Mouse (Mus musculus): ENCODE results near the gene Otud5. TPM values are rescaled to one million over a fixed set of nuclear protein-coding genes. Genes with fewer than 3 reads are reported as not detected.
A peak's percentile ranks its signal among the peaks of the same experiment; 100 is the strongest.
"Not testable (repeated sequence)": the region's sequence is repeated elsewhere in the genome, so short reads cannot be mapped to it uniquely, and the experiment has no call there.

Gene Otud5
- total RNA-seq (2014; fragmentation: Nextera tagmentation) (68.1 and 71.8 TPM in 2 replicates), total RNA-seq (2017) (53.3 and 53.7 TPM in 2 replicates), polyA plus RNA-seq (2012) (84.0 and 86.5 TPM in 2 replicates)

- Histone ChIP-seq H3K4me1 (ENCODE audit: insufficient read depth, low read depth, low read length) (peaks cover 35% of the 10 kb centered on the region; the same call in 1 of the 2 replicates), H3K9me3 (replicated peaks) (no peaks in the 10 kb centered on the region), H3K4me3 (ENCODE audit: low read depth, low read length) (peak within 1 kb of the TSS; percentile 78), H3K27me3 (ENCODE audit: insufficient read depth, low read length) (no peaks in the 10 kb centered on the region), H3K36me3 (replicated peaks) (peaks cover 29% of the 10 kb centered on the region)
- DNase-seq (ENCODE audit: low spot score), result peak; percentile 71
- peak; percentile 87 for ATAC-seq (ENCODE audit: extremely low read depth, insufficient number of reproducible peaks, low FRiP score, poor library complexity, severe bottlenecking)
- TF ChIP-seq CTCF (IDR thresholded peaks at IDR 0.05; ENCODE audit: low read depth, low read length) (no peak), GATA1 (IDR thresholded peaks at IDR 0.05; ENCODE audit: borderline replicate concordance, low read length) (no peak), TAL1 (conservative IDR thresholded peaks at IDR 0.05; ENCODE audit: low read depth, low read length) (no peak), GATA2 (IDR thresholded peaks at IDR 0.05; ENCODE audit: borderline replicate concordance, low read depth, low read length) (no peak), POLR2AphosphoS5 (IDR thresholded peaks at IDR 0.05; ENCODE audit: insufficient replicate concordance, low read depth, low read length) (no peak)
These were observed at the start of gene Otud5 for GRCm38 (mm10) chrX:7841163-7842162. TSS of gene Otud5 (plus strand) at chrX:7841364.

- Histone ChIP-seq H3K4me3 (ENCODE audit: low read depth, low read length) (no peak overlapping the region), H3K36me3 (replicated peaks) (peaks cover 56% of the 10 kb centered on the region), H3K4me1 (ENCODE audit: insufficient read depth, low read depth, low read length) (peaks cover 14% of the 10 kb centered on the region), H3K27me3 (ENCODE audit: insufficient read depth, low read length) (no peaks in the 10 kb centered on the region), H3K9me3 (replicated peaks) (no peaks in the 10 kb centered on the region)
- no peak for TF ChIP-seq TAL1 (conservative IDR thresholded peaks at IDR 0.05; ENCODE audit: low read depth, low read length)
- no peak for TF ChIP-seq CTCF (IDR thresholded peaks at IDR 0.05; ENCODE audit: low read depth, low read length)
- TF ChIP-seq GATA2 (IDR thresholded peaks at IDR 0.05; ENCODE audit: borderline replicate concordance, low read depth, low read length), result no peak
- no peak for TF ChIP-seq POLR2AphosphoS5 (IDR thresholded peaks at IDR 0.05; ENCODE audit: insufficient replicate concordance, low read depth, low read length)
- TF ChIP-seq GATA1 (IDR thresholded peaks at IDR 0.05; ENCODE audit: borderline replicate concordance, low read length), result no peak
- no peak for DNase-seq (ENCODE audit: low spot score)
- no peak for ATAC-seq (ENCODE audit: extremely low read depth, insufficient number of reproducible peaks, low FRiP score, poor library complexity, severe bottlenecking)
These were observed 47.8 kb upstream of the Otud5 start for GRCm38 (mm10) chrX:7793361-7793760.

GRCm38 (mm10) chrX:7795016-7795415 lies 46.1 kb upstream of the Otud5 start:
- no peaks in the 10 kb centered on the region for H3K27me3 ChIP-seq (ENCODE audit: insufficient read depth, low read length)
- peaks cover 14% of the 10 kb centered on the region for H3K4me1 ChIP-seq (ENCODE audit: insufficient read depth, low read depth, low read length)
- no peak for TF ChIP-seq GATA2 (IDR thresholded peaks at IDR 0.05; ENCODE audit: borderline replicate concordance, low read depth, low read length)
- no peak for TF ChIP-seq CTCF (IDR thresholded peaks at IDR 0.05; ENCODE audit: low read depth, low read length)
- TF ChIP-seq TAL1 (conservative IDR thresholded peaks at IDR 0.05; ENCODE audit: low read depth, low read length), result no peak
- no peak for TF ChIP-seq POLR2AphosphoS5 (IDR thresholded peaks at IDR 0.05; ENCODE audit: insufficient replicate concordance, low read depth, low read length)
- TF ChIP-seq GATA1 (IDR thresholded peaks at IDR 0.05; ENCODE audit: borderline replicate concordance, low read length), result no peak
- no peak for ATAC-seq (ENCODE audit: extremely low read depth, insufficient number of reproducible peaks, low FRiP score, poor library complexity, severe bottlenecking)
- no peaks in the 10 kb centered on the region for H3K9me3 ChIP-seq (replicated peaks)
- no peak for DNase-seq (ENCODE audit: low spot score)
- H3K36me3 ChIP-seq (replicated peaks), result peaks cover 72% of the 10 kb centered on the region
- H3K4me3 ChIP-seq (ENCODE audit: low read depth, low read length), result no peak overlapping the region

- Histone ChIP-seq H3K4me3 (ENCODE audit: low read depth, low read length) (no peak overlapping the region), H3K4me1 (ENCODE audit: insufficient read depth, low read depth, low read length) (no peaks in the 10 kb centered on the region; the same call in 1 of the 2 replicates), H3K9me3 (replicated peaks) (no peaks in the 10 kb centered on the region), H3K27me3 (ENCODE audit: insufficient read depth, low read length) (no peaks in the 10 kb centered on the region), H3K36me3 (replicated peaks) (peaks cover 80% of the 10 kb centered on the region)
- DNase-seq (ENCODE audit: low spot score) (no peak), ATAC-seq (ENCODE audit: extremely low read depth, insufficient number of reproducible peaks, low FRiP score, poor library complexity, severe bottlenecking) (no peak)
- TF ChIP-seq GATA1 (IDR thresholded peaks at IDR 0.05; ENCODE audit: borderline replicate concordance, low read length) (no peak), GATA2 (IDR thresholded peaks at IDR 0.05; ENCODE audit: borderline replicate concordance, low read depth, low read length) (no peak), TAL1 (conservative IDR thresholded peaks at IDR 0.05; ENCODE audit: low read depth, low read length) (no peak), CTCF (IDR thresholded peaks at IDR 0.05; ENCODE audit: low read depth, low read length) (no peak), POLR2AphosphoS5 (IDR thresholded peaks at IDR 0.05; ENCODE audit: insufficient replicate concordance, low read depth, low read length) (no peak)
These were observed 43.8 kb upstream of the Otud5 start for GRCm38 (mm10) chrX:7797327-7797726.

- H3K27me3 ChIP-seq (ENCODE audit: insufficient read depth, low read length); DNase-seq (ENCODE audit: low spot score); H3K4me1 ChIP-seq (ENCODE audit: insufficient read depth, low read depth, low read length); H3K9me3 ChIP-seq (replicated peaks); H3K4me3 ChIP-seq (ENCODE audit: low read depth, low read length); ATAC-seq (ENCODE audit: extremely low read depth, insufficient number of reproducible peaks, low FRiP score, poor library complexity, severe bottlenecking): not testable (repeated sequence)
- H3K36me3 ChIP-seq (replicated peaks), result peaks cover 80% of the 10 kb centered on the region
These were observed 39.0 kb upstream of the Otud5 start for GRCm38 (mm10) chrX:7802157-7802556.

- H3K36me3 ChIP-seq (replicated peaks), result peaks cover 89% of the 10 kb centered on the region
- H3K4me3 ChIP-seq (ENCODE audit: low read depth, low read length); ATAC-seq (ENCODE audit: extremely low read depth, insufficient number of reproducible peaks, low FRiP score, poor library complexity, severe bottlenecking); H3K4me1 ChIP-seq (ENCODE audit: insufficient read depth, low read depth, low read length); H3K27me3 ChIP-seq (ENCODE audit: insufficient read depth, low read length); DNase-seq (ENCODE audit: low spot score); H3K9me3 ChIP-seq (replicated peaks): not testable (repeated sequence)
- 0 out of 2 replicates have a peak, but pooled peaks have one; percentile 29 for TF ChIP-seq CTCF (IDR thresholded peaks at IDR 0.05; ENCODE audit: low read depth, low read length)
These were observed 26.1 kb upstream of the Otud5 start for GRCm38 (mm10) chrX:7815016-7815415.
